20 mouse cellular contexts compared by ENCODE assay signal in the genomic region with DNA sequence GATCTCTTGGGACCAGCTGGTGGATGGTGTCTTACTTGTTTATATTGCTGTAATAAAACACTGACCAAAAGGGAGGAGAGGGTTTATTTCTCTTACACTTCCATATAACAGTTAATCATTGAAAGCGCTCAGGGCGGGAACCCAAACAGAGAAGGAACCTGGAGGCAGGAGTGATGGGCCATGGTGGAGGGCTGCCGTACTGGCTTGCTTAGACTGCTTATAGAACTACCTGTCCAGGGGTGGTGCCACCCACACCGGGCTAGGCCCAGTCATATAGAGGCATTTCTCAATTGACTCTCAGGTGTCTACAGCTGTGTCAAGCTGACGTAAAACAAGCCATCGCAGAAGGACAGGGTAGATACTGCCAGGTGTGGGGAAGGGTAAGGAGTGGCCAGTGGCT. TPM values are rescaled to one million over a fixed set of nuclear protein-coding genes. Genes with fewer than 3 reads are reported as not detected.
"Had no signal": no experiment of that assay in that cellular context is flagged by ENCODE, and none has a peak within 500 bp of the region (broad histone marks: within the 10 kb centered on the region; RNA-seq: fewer than 3 reads in every experiment).

No protein-coding gene starts in this region.

- ATAC-seq: midbrain, embryonic 16.5 days had no signal

- H3K36me3 ChIP-seq: midbrain, embryonic 10.5 days; midbrain, embryonic 12.5 days; neural tube, embryonic 13.5 days; neural tube, embryonic 15.5 days; stomach, embryonic 15.5 days had no signal

- DNase-seq: lung, adult 18-20 months; lung, embryonic 14.5 days; lung, postnatal 10 days; lung, postnatal 4 days; midbrain, embryonic 14.5 days; right cerebral cortex, postnatal 14 days; thymus, adult 2 months; thymus, postnatal 25 days; thymus, postnatal 4 days had no signal

- H3K4me2 ChIP-seq: lung, embryonic 14.5 days; midbrain, embryonic 12.5 days; neural tube, embryonic 13.5 days; neural tube, embryonic 15.5 days; stomach, embryonic 15.5 days had no signal

- H3K4me3 ChIP-seq: midbrain, embryonic 10.5 days; midbrain, embryonic 12.5 days; myocyte; neural tube, embryonic 13.5 days; neural tube, embryonic 15.5 days; stomach, embryonic 15.5 days had no signal

- H3K9me3 ChIP-seq: midbrain, embryonic 10.5 days; midbrain, embryonic 12.5 days; neural tube, embryonic 13.5 days; neural tube, embryonic 15.5 days; stomach, embryonic 15.5 days had no signal

- H3K9ac ChIP-seq: lung, embryonic 14.5 days; midbrain, embryonic 12.5 days; neural tube, embryonic 13.5 days; neural tube, embryonic 15.5 days; stomach, embryonic 15.5 days had no signal

- H3K27ac ChIP-seq: midbrain, embryonic 10.5 days; midbrain, embryonic 12.5 days; neural tube, embryonic 13.5 days; neural tube, embryonic 15.5 days; stomach, embryonic 15.5 days; stomach, postnatal 0 days had no signal

- H3K4me1 ChIP-seq: stomach, embryonic 15.5 days had no signal

RNA-seq across cellular contexts. Expression of gene Prkcz, which starts 5.6 kb away (rescaled TPM):
- total RNA-seq: megakaryocyte-erythroid progenitor cell, adult 5-6 weeks had no signal

RNA-seq across cellular contexts. Expression of gene Gabrd, which starts 31.1 kb away (rescaled TPM):
- polyA plus RNA-seq: liver, embryonic 16.5 days; lung, embryonic 14.5 days; midbrain, embryonic 10.5 days; midbrain, embryonic 12.5 days; midbrain, embryonic 14.5 days; neural tube, embryonic 11.5 days; stomach, embryonic 15.5 days had no signal

RNA-seq across cellular contexts. Expression of gene Cfap74, which starts 42.2 kb away (rescaled TPM):
- total RNA-seq: megakaryocyte-erythroid progenitor cell, adult 5-6 weeks had no signal
